Mouse (Mus musculus): ENCODE results near the gene Robo3.

Robo3 gene

GRCm38 (mm10) chr9:37368860-37369259 is 64.2 kb downstream of the Robo3 start:
- no peak for DNase-seq (ENCODE audit: extremely low spot score, low spot score)

GRCm38 (mm10) chr9:37368081-37368830 is 64.8 kb downstream of the Robo3 start:
- no peak for DNase-seq (ENCODE audit: extremely low spot score, low spot score)

- no peak for DNase-seq (ENCODE audit: extremely low spot score, low spot score)
Observed at GRCm38 (mm10) chr9:37367301-37368080, 65.6 kb downstream of the Robo3 start, which contains the start of gene Hepacam. Gene Hepacam, plus strand, starts transcription at chr9:37367351.

GRCm38 (mm10) chr9:37365706-37366105 is 67.3 kb downstream of the Robo3 start:
- no peak for DNase-seq (ENCODE audit: extremely low spot score, low spot score)
